Mouse (Mus musculus) mouse trophoblast stem cell (cell line): ENCODE results near the gene G530012D18Rik.
"Not testable (repeated sequence)": the region's sequence is repeated elsewhere in the genome, so short reads cannot be mapped to it uniquely, and the experiment has no call there.

ENCODE experiments used
- in situ Hi-C, 2 experiments: fragments of 300-500 bp; cut with MseI, MboI; formaldehyde crosslinking; loops; 2 replicates in 1 of 2; 3 replicates in 1 of 2; pipeline ENCODE4 v1.15.1; 2025

The G530012D18Rik gene

GRCm38 (mm10) chr1:85615819-85616218, 40.3 kb downstream of the G530012D18Rik start:
- in situ Hi-C loops, result not testable (repeated sequence)

DNA sequence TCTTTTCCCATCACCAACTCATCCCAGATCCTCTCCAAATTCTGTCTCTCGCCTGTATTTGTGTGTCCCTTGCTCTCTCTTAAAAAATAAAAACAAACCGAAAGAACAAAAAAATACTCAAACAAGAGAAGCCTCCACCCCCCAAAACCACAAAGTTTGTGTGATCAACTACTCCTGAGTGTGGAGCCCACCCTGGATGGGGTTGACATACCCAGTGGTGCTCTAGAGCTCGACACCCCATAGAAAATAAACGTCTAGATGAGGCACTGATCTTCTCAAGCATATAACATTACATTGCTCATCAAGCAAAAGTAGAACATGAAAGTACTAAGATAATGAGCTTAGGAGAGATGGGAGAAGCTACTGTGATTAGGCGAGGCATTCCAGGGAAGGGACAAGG, 41.7 kb downstream of the G530012D18Rik start:
- in situ Hi-C loops, result not testable (repeated sequence)

DNA sequence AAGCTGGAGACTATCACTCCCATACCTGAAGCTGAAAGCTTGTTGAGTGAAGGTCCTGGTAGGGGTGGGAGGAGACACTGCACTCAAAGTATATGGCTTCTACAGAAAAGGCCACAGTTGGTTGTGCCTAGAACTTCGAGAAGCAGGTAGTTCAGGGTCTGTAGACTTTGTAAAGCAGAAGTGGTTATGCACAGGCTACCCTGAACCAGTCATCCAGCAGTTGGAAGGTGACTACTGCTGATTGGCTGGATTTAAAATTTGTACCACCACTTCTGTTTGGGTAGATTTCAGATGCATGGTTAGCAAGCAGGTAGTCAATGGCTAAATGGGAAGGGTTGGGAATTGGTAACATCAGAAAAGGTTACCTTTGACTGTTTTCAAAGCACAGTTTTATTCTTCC, 43.2 kb downstream of the G530012D18Rik start:
- in situ Hi-C loops, result not testable (repeated sequence)
